Mouse (Mus musculus) hematopoietic stem cell, adult 5-6 weeks (primary cell): ENCODE data around the gene Rcvrn. TPM values are rescaled to one million over a fixed set of nuclear protein-coding genes. Genes with fewer than 3 reads are reported as not detected.

Experiments used
- ATAC-seq, 2 experiments: fragments of 125-278 bp in 1 of 2; replicated peaks in 1 of 2; 2 replicates each; pipeline ENCODE4 v1.8.0; 2016 to 2017; ENCODE audit warnings: inconsistent platforms in 2 of 2, mild to moderate bottlenecking in 2 of 2, moderate number of reproducible peaks in 2 of 2, low read depth in 1 of 2, moderate TSS enrichment in 1 of 2; ENCODE audit not compliant: low FRiP score in 2 of 2, poor library complexity in 2 of 2, severe bottlenecking in 2 of 2, insufficient read depth in 1 of 2, low TSS enrichment in 1 of 2
- total RNA-seq: library from RNA; stranded (forward); fragments of 172-1452, 232-1000 nt; gene quantifications from 2 replicates; pipeline ENCODE4 v1.2.3, GENCODE M21; 2017

Gene Rcvrn
- total RNA-seq, 1 experiment from 2014 or later, result not detected

DNA sequence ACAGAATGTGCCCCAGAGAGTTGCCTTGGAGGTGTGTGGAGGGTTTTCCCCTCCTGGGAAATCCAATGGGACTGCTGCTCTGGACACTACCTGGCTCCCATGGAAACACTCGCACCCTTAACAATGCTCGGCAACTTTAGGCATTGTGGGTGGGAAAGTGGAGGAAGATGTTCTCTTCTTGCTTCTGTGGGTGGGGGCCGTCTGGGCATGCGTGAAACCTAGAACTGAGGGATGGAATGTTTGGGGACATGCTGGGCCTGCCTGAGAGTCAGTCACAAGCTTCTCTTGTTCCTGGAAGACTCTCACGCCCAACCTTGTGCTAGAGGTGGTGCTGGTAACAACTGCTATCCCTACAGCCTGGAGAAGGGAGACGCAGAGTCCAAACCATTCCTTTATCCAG is 30.2 kb upstream of the Rcvrn start:
- no peak for ATAC-seq

DNA sequence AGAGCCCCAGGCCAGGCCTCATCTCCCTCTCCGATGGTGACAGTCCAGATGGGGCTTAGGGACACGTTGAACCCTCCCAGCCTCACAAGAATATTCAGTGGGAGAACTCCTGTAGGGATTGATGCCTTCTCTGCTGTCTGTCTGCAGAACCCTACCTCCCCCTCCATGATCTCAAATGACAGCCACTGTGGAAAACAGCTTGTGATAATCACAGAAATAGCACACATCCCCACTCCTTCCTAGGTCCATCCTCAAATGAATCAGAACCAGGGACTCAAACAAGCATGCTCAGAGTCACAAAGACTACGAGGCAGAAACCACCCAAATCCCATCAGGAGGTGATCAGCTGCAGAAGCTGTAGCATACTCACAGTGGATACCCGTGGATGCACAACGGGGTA is 29.0 kb upstream of the Rcvrn start:
- no peak for ATAC-seq

- peak; percentile 54 to 68 for ATAC-seq
These were observed 27.4 kb upstream of the Rcvrn start for GRCm38 (mm10) chr11:67667531-67668332.

GRCm38 (mm10) chr11:67668460-67669007 is 26.6 kb upstream of the Rcvrn start:
- ATAC-seq, result no peak

DNA sequence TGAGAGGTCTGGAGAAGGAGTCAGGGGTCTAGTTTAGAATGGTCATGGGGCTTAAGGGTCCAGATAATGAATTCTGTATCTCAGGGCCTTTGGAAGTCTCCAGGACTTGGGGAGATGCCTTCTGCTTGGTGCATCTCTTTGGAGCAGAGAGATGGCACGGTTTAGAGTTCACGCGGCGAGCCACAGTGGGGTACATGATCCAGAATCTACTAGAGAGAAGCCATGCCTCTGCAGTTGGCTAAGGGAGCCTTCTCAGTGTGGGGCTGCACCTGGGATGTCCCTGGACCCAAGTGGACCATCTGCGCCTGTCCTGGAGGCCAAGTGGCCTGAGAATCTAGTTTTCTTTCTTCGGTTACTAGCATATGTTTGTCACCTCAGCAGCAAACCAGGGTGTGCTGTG is 25.1 kb upstream of the Rcvrn start:
- ATAC-seq, result no peak

GRCm38 (mm10) chr11:67672140-67672539 is 23.0 kb upstream of the Rcvrn start:
- no peak for ATAC-seq

- peak; percentile 65 to 68; a peak in 3 of 4 replicates for ATAC-seq
These were observed 19.3 kb upstream of the Rcvrn start for GRCm38 (mm10) chr11:67675562-67676540.

GRCm38 (mm10) chr11:67679300-67679699 is 15.8 kb upstream of the Rcvrn start:
- no peak for ATAC-seq

GRCm38 (mm10) chr11:67679930-67680329 is 15.2 kb upstream of the Rcvrn start:
- ATAC-seq, result no peak

DNA sequence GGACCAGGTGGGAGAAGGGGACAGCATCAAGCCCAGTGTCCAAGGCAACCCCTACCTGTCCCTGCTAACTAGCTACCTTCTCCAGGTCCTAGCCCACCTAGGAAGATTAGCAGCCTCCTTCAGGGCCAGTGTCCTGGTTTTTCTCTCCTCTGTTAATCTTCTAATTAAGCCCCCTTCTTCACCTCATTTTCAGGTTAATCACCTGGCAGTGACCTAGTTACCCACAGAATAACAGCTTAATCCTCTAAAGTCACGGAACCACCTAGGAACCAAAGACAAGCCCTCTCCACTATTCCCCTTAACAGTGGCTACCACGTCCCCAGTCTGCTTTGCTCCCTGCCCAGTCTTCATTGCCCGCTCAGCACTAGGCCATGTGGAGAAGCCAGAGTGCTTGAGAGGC is 13.3 kb upstream of the Rcvrn start:
- no peak for ATAC-seq

- no peak for ATAC-seq
These were observed 9.0 kb upstream of the Rcvrn start for GRCm38 (mm10) chr11:67686109-67686508.

- no peak for ATAC-seq
These were observed 17.9 kb downstream of the Rcvrn start for GRCm38 (mm10) chr11:67712976-67713375.

GRCm38 (mm10) chr11:67715382-67715781 is 20.3 kb downstream of the Rcvrn start:
- ATAC-seq, result no peak

DNA sequence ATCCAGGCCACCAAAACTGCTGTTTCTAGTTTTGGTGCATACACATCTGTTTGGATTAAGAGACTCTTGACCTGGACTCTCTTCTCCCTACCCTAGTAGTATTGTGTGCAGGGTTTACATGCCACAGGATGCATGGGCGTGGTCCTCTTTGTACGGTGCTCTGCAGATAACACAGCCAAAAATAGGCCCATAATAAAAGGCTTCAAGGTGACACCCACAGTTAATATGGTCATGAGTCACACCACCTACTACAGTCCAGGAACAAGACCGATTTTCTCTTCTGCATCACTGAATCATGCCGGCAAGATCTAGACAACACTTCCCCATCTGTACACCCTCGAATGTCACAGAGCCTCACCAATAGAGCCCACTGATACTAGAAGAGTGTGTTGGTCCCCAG is 26.4 kb downstream of the Rcvrn start:
- no peak for ATAC-seq

GRCm38 (mm10) chr11:67722399-67723156 is 27.5 kb downstream of the Rcvrn start:
- no peak for ATAC-seq

DNA sequence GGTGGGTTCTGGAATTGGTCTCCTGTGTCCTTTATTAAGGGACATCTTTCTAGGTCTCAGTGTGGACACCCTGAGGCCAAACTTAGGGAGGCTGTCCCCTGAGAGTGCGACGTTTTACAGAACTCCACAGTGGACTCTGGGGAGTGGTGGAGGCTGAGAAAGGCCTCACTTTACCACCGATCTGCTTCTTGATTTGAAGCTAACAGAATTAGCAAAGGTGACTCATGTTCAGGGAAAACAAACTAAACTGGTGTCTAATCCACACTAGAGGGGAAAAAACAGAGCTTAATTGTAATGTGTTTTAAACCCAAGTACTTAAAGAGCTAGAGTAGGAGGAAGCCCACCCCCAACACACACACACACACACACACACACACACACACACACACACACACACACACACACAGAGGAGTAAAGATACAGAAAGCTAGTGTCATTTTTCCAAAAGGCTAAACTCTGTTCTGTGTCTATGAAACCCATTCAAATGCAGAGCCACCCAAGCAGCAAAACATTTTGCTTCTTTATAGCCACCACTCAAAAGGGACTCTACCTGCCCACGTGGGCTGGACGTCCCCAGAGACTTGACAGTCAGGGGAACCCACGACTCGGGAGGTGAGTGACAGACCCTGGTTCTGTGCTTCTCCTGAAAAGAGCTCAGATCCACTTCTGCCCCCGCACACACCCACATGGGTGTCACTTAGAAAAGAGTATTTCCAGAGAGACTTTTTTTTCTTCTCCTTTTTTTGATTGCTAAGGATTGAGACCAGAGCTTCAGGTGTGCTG is 28.3 kb downstream of the Rcvrn start:
- no peak for ATAC-seq

- ATAC-seq, result no peak
These were observed 32.0 kb downstream of the Rcvrn start for GRCm38 (mm10) chr11:67727095-67727494.
